Mouse (Mus musculus): Measurements from ENCODE around the gene Notum. TPM values are rescaled to one million over a fixed set of nuclear protein-coding genes. Genes with fewer than 3 reads are reported as not detected.

The Notum gene
- polyA plus RNA-seq, 1 experiment from 2014 or later, result 2.5 TPM

DNA sequence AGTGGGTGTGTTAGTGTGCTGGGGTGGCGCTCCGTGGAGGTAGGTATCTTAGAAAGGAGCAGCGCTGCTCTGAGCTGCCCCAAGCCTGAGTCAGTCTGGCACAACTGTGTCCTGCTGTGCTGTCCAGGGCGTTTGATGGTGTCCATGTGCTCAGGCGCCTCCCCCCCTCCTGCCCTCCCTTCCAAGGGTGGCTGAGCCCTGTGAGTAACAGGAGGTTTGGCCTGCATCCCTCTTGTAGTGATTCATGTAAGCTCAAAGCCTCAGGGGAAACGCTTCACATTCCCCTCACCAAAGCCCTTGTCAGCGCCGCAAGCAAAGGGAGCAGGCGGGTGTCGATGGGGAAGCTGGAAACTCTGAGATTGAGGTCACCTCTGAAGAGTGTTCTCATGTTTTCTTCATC lies 36.8 kb upstream of the Notum start:
- ATAC-seq (ENCODE audit: insufficient read depth, low FRiP score), result peak; percentile 56; the same call in 1 of the 2 replicates
- H3K9me3 ChIP-seq (replicated peaks; ENCODE audit: control insufficient read depth, low read length), result no peaks in the 10 kb centered on the region
- no peaks in the 10 kb centered on the region for H3K36me3 ChIP-seq (ENCODE audit: control insufficient read depth, insufficient read depth, low read length)
- H3K4me3 ChIP-seq (replicated peaks; ENCODE audit: low read length), result no peak overlapping the region
- H3K9ac ChIP-seq (ENCODE audit: low read length), result 0 out of 2 replicates have a peak overlapping the region, but pooled peaks have one; percentile 34
- peaks cover 10% of the 10 kb centered on the region for H3K4me1 ChIP-seq (ENCODE audit: control insufficient read depth, insufficient read depth, low read length)
- H3K27ac ChIP-seq (ENCODE audit: low read length), result peak overlapping the region; percentile 83
- WGBS, result 45% methylated on average over 10 of the region's 10 CpGs
- no peaks in the 10 kb centered on the region for H3K27me3 ChIP-seq (ENCODE audit: control insufficient read depth, insufficient read depth, low read length)
- H3K4me2 ChIP-seq (ENCODE audit: low read depth, low read length), result no peak overlapping the region

- Histone ChIP-seq H3K27me3 (ENCODE audit: control insufficient read depth, insufficient read depth, low read length) (no peaks in the 10 kb centered on the region), H3K9ac (ENCODE audit: low read length) (no peak overlapping the region), H3K4me2 (ENCODE audit: low read depth, low read length) (no peak overlapping the region), H3K4me3 (replicated peaks; ENCODE audit: low read length) (no peak overlapping the region), H3K4me1 (ENCODE audit: control insufficient read depth, insufficient read depth, low read length) (peaks cover 10% of the 10 kb centered on the region), H3K36me3 (ENCODE audit: control insufficient read depth, insufficient read depth, low read length) (no peaks in the 10 kb centered on the region), H3K27ac (ENCODE audit: low read length) (no peak overlapping the region), H3K9me3 (replicated peaks; ENCODE audit: control insufficient read depth, low read length) (no peaks in the 10 kb centered on the region)
- 88% methylated on average over 6 of the region's 6 CpGs for WGBS
- ATAC-seq (ENCODE audit: insufficient read depth, low FRiP score), result no peak
These were observed 35.6 kb upstream of the Notum start for GRCm38 (mm10) chr11:120696568-120696967.

- H3K4me1 ChIP-seq (ENCODE audit: control insufficient read depth, insufficient read depth, low read length), result peaks cover 10% of the 10 kb centered on the region
- 34% methylated on average over 12 of the region's 12 CpGs for WGBS
- no peaks in the 10 kb centered on the region for H3K27me3 ChIP-seq (ENCODE audit: control insufficient read depth, insufficient read depth, low read length)
- H3K9ac ChIP-seq (ENCODE audit: low read length), result no peak overlapping the region
- H3K9me3 ChIP-seq (replicated peaks; ENCODE audit: control insufficient read depth, low read length), result no peaks in the 10 kb centered on the region
- peak; percentile 21; the same call in 1 of the 2 replicates for ATAC-seq (ENCODE audit: insufficient read depth, low FRiP score)
- H3K4me2 ChIP-seq (ENCODE audit: low read depth, low read length), result no peak overlapping the region
- H3K4me3 ChIP-seq (replicated peaks; ENCODE audit: low read length), result no peak overlapping the region
- H3K27ac ChIP-seq (ENCODE audit: low read length), result peak overlapping the region; percentile 43; the same call in 1 of the 2 replicates
- no peaks in the 10 kb centered on the region for H3K36me3 ChIP-seq (ENCODE audit: control insufficient read depth, insufficient read depth, low read length)
These were observed 34.7 kb upstream of the Notum start for GRCm38 (mm10) chr11:120695641-120696040.

DNA sequence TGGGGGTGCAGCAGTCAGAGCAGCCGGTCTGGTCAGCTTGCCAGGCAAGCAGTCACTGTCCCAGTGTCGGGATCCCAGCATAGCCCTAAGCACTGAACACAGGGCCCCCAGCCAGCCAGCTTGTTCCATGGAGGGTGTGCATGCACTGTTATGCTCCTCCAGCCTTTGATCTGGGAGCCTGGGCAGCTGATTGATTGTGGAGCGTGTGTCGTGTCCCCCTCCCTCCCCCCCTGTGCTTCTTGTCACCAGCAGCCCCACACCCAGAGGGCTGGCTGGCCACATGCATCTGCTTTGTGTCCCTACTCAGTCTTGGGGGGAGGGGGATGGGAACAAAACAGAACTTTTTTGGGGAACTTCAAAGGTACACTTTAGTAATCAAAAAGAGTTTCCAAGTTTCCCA lies 34.2 kb upstream of the Notum start:
- H3K27me3 ChIP-seq (ENCODE audit: control insufficient read depth, insufficient read depth, low read length), result no peaks in the 10 kb centered on the region
- H3K9ac ChIP-seq (ENCODE audit: low read length), result no peak overlapping the region
- peaks cover 10% of the 10 kb centered on the region for H3K4me1 ChIP-seq (ENCODE audit: control insufficient read depth, insufficient read depth, low read length)
- no peaks in the 10 kb centered on the region for H3K36me3 ChIP-seq (ENCODE audit: control insufficient read depth, insufficient read depth, low read length)
- H3K4me3 ChIP-seq (replicated peaks; ENCODE audit: low read length), result no peak overlapping the region
- no peaks in the 10 kb centered on the region for H3K9me3 ChIP-seq (replicated peaks; ENCODE audit: control insufficient read depth, low read length)
- ATAC-seq (ENCODE audit: insufficient read depth, low FRiP score), result peak; percentile 27; the same call in 1 of the 2 replicates
- H3K27ac ChIP-seq (ENCODE audit: low read length), result peak overlapping the region; percentile 43; the same call in 1 of the 2 replicates
- H3K4me2 ChIP-seq (ENCODE audit: low read depth, low read length), result no peak overlapping the region
- WGBS, result 24% methylated on average over 4 of the region's 4 CpGs

DNA sequence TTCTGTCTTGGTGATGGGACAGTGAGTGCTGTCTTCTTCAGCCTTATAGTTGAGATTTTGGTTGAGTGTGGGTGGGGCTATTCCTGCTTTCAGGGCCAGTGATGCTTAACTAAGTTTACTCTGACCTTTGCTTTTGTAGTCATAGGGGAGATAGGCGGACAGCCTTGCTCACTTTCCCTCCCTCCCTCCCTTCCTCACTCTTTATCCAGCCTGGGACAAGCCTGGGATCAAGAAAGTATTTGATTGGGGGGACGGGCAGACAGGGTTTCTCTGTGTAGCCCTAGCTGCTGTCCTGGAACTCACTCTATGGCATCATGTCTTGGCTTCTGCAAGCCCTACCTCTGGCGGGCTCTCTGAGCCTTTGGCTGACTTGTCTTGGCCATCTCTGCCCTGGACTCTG lies 32.5 kb upstream of the Notum start:
- H3K4me3 ChIP-seq (replicated peaks; ENCODE audit: low read length), result no peak overlapping the region
- no peaks in the 10 kb centered on the region for H3K9me3 ChIP-seq (replicated peaks; ENCODE audit: control insufficient read depth, low read length)
- H3K4me2 ChIP-seq (ENCODE audit: low read depth, low read length), result no peak overlapping the region
- ATAC-seq (ENCODE audit: insufficient read depth, low FRiP score), result no peak
- WGBS, result 82% methylated on average over 3 of the region's 3 CpGs
- no peaks in the 10 kb centered on the region for H3K27me3 ChIP-seq (ENCODE audit: control insufficient read depth, insufficient read depth, low read length)
- peaks cover 10% of the 10 kb centered on the region for H3K4me1 ChIP-seq (ENCODE audit: control insufficient read depth, insufficient read depth, low read length)
- no peak overlapping the region for H3K27ac ChIP-seq (ENCODE audit: low read length)
- no peak overlapping the region for H3K9ac ChIP-seq (ENCODE audit: low read length)
- H3K36me3 ChIP-seq (ENCODE audit: control insufficient read depth, insufficient read depth, low read length), result peaks cover 5% of the 10 kb centered on the region; the same call in 1 of the 2 replicates

GRCm38 (mm10) chr11:120692471-120693011 lies 31.6 kb upstream of the Notum start:
- WGBS, result 86% methylated on average over 4 of the region's 4 CpGs
- Histone ChIP-seq H3K4me3 (replicated peaks; ENCODE audit: low read length) (no peak overlapping the region), H3K27me3 (ENCODE audit: control insufficient read depth, insufficient read depth, low read length) (no peaks in the 10 kb centered on the region), H3K9ac (ENCODE audit: low read length) (no peak overlapping the region), H3K4me1 (ENCODE audit: control insufficient read depth, insufficient read depth, low read length) (peaks cover 10% of the 10 kb centered on the region), H3K9me3 (replicated peaks; ENCODE audit: control insufficient read depth, low read length) (no peaks in the 10 kb centered on the region), H3K27ac (ENCODE audit: low read length) (no peak overlapping the region), H3K4me2 (ENCODE audit: low read depth, low read length) (no peak overlapping the region), H3K36me3 (ENCODE audit: control insufficient read depth, insufficient read depth, low read length) (peaks cover 6% of the 10 kb centered on the region; the same call in 1 of the 2 replicates)
- ATAC-seq (ENCODE audit: insufficient read depth, low FRiP score), result no peak

DNA sequence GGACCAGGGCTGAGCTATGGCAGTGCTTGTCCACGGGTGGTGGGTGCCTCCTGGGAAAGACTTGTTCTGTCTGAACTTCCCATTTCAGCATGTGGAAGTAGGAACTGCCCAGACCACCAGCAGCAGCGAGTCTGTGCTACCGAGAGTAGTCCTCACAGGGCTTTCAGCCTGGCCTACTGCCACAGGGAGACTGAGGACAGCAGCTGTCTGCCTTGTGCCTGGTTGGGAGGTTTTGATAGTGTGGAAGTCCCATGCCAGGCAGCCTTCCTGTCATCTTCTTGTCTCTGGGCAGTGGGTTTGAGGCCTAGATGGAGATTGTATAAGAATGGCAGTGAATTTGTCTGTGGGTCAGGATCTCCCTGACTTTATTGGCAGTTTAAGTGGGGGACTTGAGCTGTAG lies 28.4 kb upstream of the Notum start:
- H3K9me3 ChIP-seq (replicated peaks; ENCODE audit: control insufficient read depth, low read length), result no peaks in the 10 kb centered on the region
- peaks cover 6% of the 10 kb centered on the region; the same call in 1 of the 2 replicates for H3K36me3 ChIP-seq (ENCODE audit: control insufficient read depth, insufficient read depth, low read length)
- H3K4me2 ChIP-seq (ENCODE audit: low read depth, low read length), result no peak overlapping the region
- no peak overlapping the region for H3K27ac ChIP-seq (ENCODE audit: low read length)
- H3K4me1 ChIP-seq (ENCODE audit: control insufficient read depth, insufficient read depth, low read length), result peaks cover 16% of the 10 kb centered on the region
- no peaks in the 10 kb centered on the region for H3K27me3 ChIP-seq (ENCODE audit: control insufficient read depth, insufficient read depth, low read length)
- no peak overlapping the region for H3K9ac ChIP-seq (ENCODE audit: low read length)
- 80% methylated on average over 3 of the region's 3 CpGs for WGBS
- no peak for ATAC-seq (ENCODE audit: insufficient read depth, low FRiP score)
- no peak overlapping the region for H3K4me3 ChIP-seq (replicated peaks; ENCODE audit: low read length)

DNA sequence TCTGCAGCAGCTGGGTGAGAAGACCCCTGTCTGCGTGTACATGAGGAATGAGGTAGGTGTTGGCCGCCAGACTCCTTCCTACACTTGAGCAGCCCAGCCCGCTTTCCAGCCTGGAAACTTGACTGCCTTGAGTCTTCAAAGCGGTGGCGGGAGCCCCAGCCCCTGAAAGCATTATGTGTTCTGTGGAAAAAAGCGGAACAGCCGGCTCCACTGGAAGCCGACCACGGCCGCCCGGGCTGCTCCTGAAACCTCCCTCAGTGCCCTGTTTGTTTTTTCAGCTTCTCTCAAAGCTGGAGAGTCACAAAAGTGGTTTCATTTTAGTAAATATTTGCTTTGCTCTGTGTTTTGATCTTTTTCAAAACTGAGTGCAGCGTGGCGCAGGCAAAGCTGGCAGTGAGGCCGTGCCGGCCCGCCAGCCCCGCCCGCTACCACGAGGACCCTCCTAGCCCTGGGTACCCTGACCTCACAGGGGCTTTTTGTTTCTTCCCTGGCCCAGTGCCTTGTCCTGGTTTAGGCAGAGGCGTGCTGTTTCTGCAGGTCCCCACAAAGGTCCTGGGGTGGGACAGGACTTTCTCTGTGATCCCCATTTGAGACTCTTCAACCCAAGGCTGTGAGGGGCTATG lies 25.8 kb upstream of the Notum start:
- H3K9me3 ChIP-seq (replicated peaks; ENCODE audit: control insufficient read depth, low read length), result no peaks in the 10 kb centered on the region
- no peak overlapping the region for H3K4me3 ChIP-seq (replicated peaks; ENCODE audit: low read length)
- no peak overlapping the region; the same call in 1 of the 2 replicates for H3K4me2 ChIP-seq (ENCODE audit: low read depth, low read length)
- peaks cover 14% of the 10 kb centered on the region for H3K4me1 ChIP-seq (ENCODE audit: control insufficient read depth, insufficient read depth, low read length)
- no peaks in the 10 kb centered on the region for H3K27me3 ChIP-seq (ENCODE audit: control insufficient read depth, insufficient read depth, low read length)
- peak; percentile 61; the same call in 1 of the 2 replicates for ATAC-seq (ENCODE audit: insufficient read depth, low FRiP score)
- peak overlapping the region; percentile 92 for H3K27ac ChIP-seq (ENCODE audit: low read length)
- peak overlapping the region; percentile 57 for H3K9ac ChIP-seq (ENCODE audit: low read length)
- 59% methylated on average over 20 of the region's 20 CpGs for WGBS
- peaks cover 6% of the 10 kb centered on the region; the same call in 1 of the 2 replicates for H3K36me3 ChIP-seq (ENCODE audit: control insufficient read depth, insufficient read depth, low read length)

GRCm38 (mm10) chr11:120684660-120685059 lies 23.7 kb upstream of the Notum start:
- H3K36me3 ChIP-seq (ENCODE audit: control insufficient read depth, insufficient read depth, low read length), result peaks cover 6% of the 10 kb centered on the region; the same call in 1 of the 2 replicates
- WGBS, result 73% methylated on average over 2 of the region's 2 CpGs

More at GRCm38 (mm10) chr11:120684660-120685059, 23.7 kb upstream of the Notum start:
- H3K9me3 ChIP-seq (replicated peaks; ENCODE audit: control insufficient read depth, low read length), result no peaks in the 10 kb centered on the region
- H3K4me2 ChIP-seq (ENCODE audit: low read depth, low read length), result no peak overlapping the region
- no peak overlapping the region; the same call in 1 of the 2 replicates for H3K9ac ChIP-seq (ENCODE audit: low read length)
- H3K4me3 ChIP-seq (replicated peaks; ENCODE audit: low read length), result no peak overlapping the region
- no peak for ATAC-seq (ENCODE audit: insufficient read depth, low FRiP score)
- no peak overlapping the region for H3K27ac ChIP-seq (ENCODE audit: low read length)
- H3K4me1 ChIP-seq (ENCODE audit: control insufficient read depth, insufficient read depth, low read length), result peaks cover 14% of the 10 kb centered on the region
- H3K27me3 ChIP-seq (ENCODE audit: control insufficient read depth, insufficient read depth, low read length), result no peaks in the 10 kb centered on the region

Data from stomach, embryonic 16.5 days (tissue).